Mouse (Mus musculus) liver, embryonic 15.5 days (tissue): ENCODE results near the gene Gldc. TPM values are rescaled to one million over a fixed set of nuclear protein-coding genes. Genes with fewer than 3 reads are reported as not detected.

Experiments used
- ATAC-seq: fragments of 200-750 bp; cut with Nextera tagmentation; 2 replicates; pipeline ENCODE4 v1.8.0; 2017; ENCODE audit warnings: moderate number of reproducible peaks, mild to moderate bottlenecking, moderate library complexity; ENCODE audit not compliant: insufficient read depth
- H3K27ac ChIP-seq: fragments of 300-500 bp; sonication (generic); replicated peaks from 2 replicates; pipeline ENCODE4 v1.5.1; 2015; ENCODE audit warnings: mild to moderate bottlenecking, inconsistent platforms
- H3K27me3 ChIP-seq: fragments of 300-500 bp; sonication (generic); 2 replicates; pipeline ENCODE4 v1.6.1; 2015; ENCODE audit warnings: mild to moderate bottlenecking, inconsistent platforms
- H3K36me3 ChIP-seq: fragments of 300-500 bp; sonication (generic); replicated peaks from 2 replicates; pipeline ENCODE4 v1.6.1; 2015; ENCODE audit warnings: moderate library complexity, mild to moderate bottlenecking, inconsistent platforms
- H3K4me1 ChIP-seq: fragments of 300-500 bp; sonication (generic); replicated peaks from 2 replicates; pipeline ENCODE4 v1.6.1; 2015; ENCODE audit warnings: inconsistent platforms
- H3K4me2 ChIP-seq: fragments of 300-500 bp; sonication (generic); 2 replicates; pipeline ENCODE4 v1.6.1; 2015; ENCODE audit warnings: moderate library complexity, mild to moderate bottlenecking, inconsistent platforms
- H3K4me3 ChIP-seq: fragments of 300-500 bp; sonication (generic); replicated peaks from 2 replicates; pipeline ENCODE4 v1.5.1; 2015; ENCODE audit warnings: mild to moderate bottlenecking, inconsistent platforms
- H3K9ac ChIP-seq: fragments of 300-500 bp; sonication (generic); 2 replicates; pipeline ENCODE4 v1.6.1; 2015; ENCODE audit warnings: moderate library complexity, mild to moderate bottlenecking, inconsistent platforms
- H3K9me3 ChIP-seq: fragments of 300-500 bp; sonication (generic); replicated peaks from 2 replicates; pipeline ENCODE4 v1.6.1; 2016; ENCODE audit warnings: inconsistent platforms
- WGBS: fragments of 180-500 bp; shearing (Covaris S2); methylation state at CpG from one replicate; pipeline ENCODE4 v1.1.7; 2015; ENCODE audit warnings: mixed read lengths; ENCODE audit not compliant: insufficient replicate concordance; 5-methylcytosine and 5-hydroxymethylcytosine counted together
- polyA plus RNA-seq: library from polyadenylated mRNA; unstranded; fragments of >200 nt; fragmentation: Nextera tagmentation; extraction: Ambion mirVana; gene quantifications from 2 replicates; pipeline ENCODE4 v1.2.1, GENCODE M21; 2015

Gene Gldc
- polyA plus RNA-seq, 1 experiment from 2014 or later, result 25.1 TPM

DNA sequence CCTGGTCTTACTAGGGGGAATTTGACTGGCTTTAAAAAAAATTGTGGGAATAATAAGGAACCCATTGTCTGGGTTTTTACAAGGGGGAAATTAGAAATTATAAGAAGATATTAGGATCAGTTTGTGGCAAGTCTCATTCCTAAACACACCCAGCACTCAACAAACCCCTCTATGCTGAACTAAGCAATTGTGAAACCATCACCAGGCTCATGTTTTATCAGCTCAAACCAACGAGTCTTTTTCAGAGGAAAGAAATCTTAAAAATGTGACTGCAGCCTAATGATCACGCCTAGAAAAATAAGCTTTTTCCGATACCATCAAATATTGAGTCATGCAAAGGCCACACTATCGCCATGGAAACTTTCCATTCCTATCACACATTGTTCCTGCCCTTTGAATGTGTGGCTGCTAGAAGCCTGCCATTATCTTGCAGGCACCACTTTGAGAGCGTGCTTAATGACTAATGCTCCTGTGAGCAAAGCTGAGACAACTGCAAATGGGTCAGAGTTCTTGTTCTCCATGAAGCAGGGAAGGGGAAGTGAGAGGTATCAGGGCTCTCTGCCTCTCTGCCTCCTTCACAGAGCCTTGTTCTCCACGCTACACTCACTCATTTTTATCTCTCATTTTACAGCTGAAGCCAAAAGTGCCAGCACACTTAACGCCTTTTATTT is 50.1 kb downstream of the Gldc start:
- WGBS, result 41% methylated on average over 7 of the region's 7 CpGs
- Histone ChIP-seq H3K4me3 (no peak overlapping the region), H3K27ac (no peak overlapping the region), H3K9me3 (no peaks in the 10 kb centered on the region), H3K9ac (no peak overlapping the region), H3K4me1 (no peaks in the 10 kb centered on the region), H3K27me3 (no peaks in the 10 kb centered on the region), H3K4me2 (no peak overlapping the region), H3K36me3 (0 out of 2 replicates have a peak, but pooled peaks cover 17% of the 10 kb centered on the region)
- no peak for ATAC-seq

DNA sequence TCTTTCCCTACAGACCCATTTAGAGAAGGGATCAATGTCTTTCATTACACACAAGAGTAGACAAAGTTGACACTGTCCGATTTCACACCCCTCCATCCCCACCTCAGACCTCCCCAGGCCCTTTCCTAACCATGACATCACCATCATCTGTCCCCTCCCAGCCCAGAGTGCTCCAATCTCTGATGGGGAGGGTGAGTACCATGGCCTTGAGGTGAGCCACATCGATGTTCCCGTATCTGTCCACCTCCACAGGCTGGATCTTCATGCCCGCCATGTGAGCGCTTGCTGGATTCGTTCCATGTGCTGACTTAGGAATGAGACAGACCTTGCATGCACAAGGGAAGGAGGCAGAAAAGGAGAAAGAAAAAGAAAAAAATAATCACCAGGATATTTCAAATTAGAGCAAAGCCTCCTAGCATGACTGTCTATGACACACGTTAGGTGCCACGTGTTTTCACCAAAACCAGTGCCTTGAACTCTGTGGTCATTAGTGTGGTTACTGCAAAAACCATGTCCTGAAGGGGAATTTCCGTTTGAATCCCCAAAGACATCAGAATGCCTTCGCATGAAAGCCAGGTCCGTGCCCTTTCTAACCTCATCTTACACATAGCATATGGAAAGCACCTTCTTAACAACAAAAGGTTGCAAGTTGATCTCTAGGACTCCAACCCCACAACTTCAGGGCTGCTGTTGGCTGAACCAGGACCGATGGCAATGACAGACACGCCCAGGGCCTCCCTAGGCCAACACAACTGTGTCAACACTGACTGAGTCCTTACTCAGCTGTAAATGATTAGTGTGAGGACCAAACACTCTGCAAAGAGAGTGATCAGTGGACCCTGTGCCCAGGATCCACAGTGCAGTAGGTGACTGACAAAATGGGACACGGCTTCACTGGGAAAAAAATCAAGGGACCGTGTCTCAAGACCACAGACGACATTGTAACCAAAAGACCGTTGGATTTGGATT is 56.6 kb downstream of the Gldc start:
- peak; percentile 87 for ATAC-seq
- Histone ChIP-seq H3K36me3 (0 out of 2 replicates have a peak, but pooled peaks cover 8% of the 10 kb centered on the region), H3K4me3 (no peak overlapping the region), H3K27me3 (no peaks in the 10 kb centered on the region), H3K9me3 (no peaks in the 10 kb centered on the region), H3K4me2 (no peak overlapping the region), H3K27ac (peak overlapping the region; percentile 76), H3K4me1 (peaks cover 9% of the 10 kb centered on the region; the same call in 1 of the 2 replicates), H3K9ac (no peak overlapping the region)
- WGBS, result 62% methylated on average over 17 of the region's 17 CpGs

DNA sequence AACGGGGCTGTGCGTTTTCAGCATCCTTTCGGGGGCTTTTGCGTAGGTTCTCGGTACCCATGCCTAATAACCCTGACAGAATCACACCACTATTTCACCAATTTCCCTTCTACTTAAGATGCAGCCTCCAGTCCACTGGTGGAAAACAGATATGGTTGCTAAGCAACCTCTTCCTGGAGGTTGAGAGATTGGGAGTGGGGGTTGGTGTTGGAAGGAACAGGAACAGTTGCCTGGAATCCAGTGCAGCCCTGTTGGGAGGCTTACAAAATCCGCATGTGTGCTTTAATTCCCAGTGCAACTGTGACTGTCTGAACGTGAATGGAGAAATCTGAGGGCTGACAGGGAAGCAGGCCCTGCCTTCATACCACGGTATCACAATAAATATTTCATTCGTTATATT is 57.5 kb downstream of the Gldc start:
- no peak for ATAC-seq
- Histone ChIP-seq H3K36me3 (0 out of 2 replicates have a peak, but pooled peaks cover 3% of the 10 kb centered on the region), H3K4me3 (no peak overlapping the region), H3K4me1 (peaks cover 9% of the 10 kb centered on the region; the same call in 1 of the 2 replicates), H3K4me2 (no peak overlapping the region), H3K27me3 (no peaks in the 10 kb centered on the region), H3K9ac (no peak overlapping the region), H3K9me3 (no peaks in the 10 kb centered on the region), H3K27ac (no peak overlapping the region)
- WGBS, result 56% methylated on average over 9 of the region's 9 CpGs

DNA sequence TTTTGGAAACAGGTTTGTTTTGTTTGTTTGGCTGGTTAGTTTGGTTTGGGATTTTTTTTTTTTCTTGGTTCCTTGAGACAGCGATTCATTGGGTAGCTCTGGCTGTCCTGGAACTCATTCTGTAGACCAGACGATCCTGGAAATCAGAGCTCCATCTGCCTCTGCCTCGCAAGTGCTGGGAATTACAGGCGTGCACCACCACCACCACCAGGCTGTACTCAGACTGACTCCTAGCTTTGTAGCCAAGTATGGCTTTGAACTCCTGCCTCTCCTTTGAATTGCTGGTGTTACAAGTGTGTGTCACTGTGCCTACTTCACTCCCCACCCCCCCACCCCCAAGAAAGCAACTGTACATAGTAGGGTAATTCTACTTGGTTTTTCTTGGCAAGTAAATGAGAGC is 58.0 kb downstream of the Gldc start:
- no peak overlapping the region for H3K4me3 ChIP-seq
- H3K9ac ChIP-seq, result no peak overlapping the region
- 54% methylated on average over 4 of the region's 4 CpGs for WGBS
- no peak for ATAC-seq
- 0 out of 2 replicates have a peak, but pooled peaks cover 3% of the 10 kb centered on the region for H3K36me3 ChIP-seq
- H3K27ac ChIP-seq, result no peak overlapping the region
- peaks cover 9% of the 10 kb centered on the region; the same call in 1 of the 2 replicates for H3K4me1 ChIP-seq
- H3K4me2 ChIP-seq, result no peak overlapping the region
- H3K9me3 ChIP-seq, result no peaks in the 10 kb centered on the region
- H3K27me3 ChIP-seq, result no peaks in the 10 kb centered on the region

DNA sequence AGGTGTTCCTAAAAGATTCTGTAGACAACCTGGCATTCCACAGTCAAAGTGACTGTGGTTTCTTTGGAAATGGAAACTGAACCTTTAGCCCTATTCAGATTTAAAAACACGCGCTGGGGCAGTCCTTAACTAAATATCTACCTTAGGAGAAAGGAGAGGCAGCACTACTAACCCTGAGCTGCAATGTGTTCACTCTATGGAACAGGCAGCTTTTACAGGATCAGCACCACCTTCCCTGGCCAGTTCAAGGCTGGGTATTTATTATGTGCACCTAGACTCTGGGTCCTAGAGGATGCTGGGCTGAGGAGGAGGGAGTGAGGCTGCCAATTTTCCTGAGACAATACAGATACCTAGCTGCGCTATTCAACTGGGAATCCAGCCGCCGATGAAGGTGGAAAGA is 59.6 kb downstream of the Gldc start:
- Histone ChIP-seq H3K27ac (no peak overlapping the region), H3K36me3 (no peaks in the 10 kb centered on the region), H3K4me2 (no peak overlapping the region), H3K9me3 (no peaks in the 10 kb centered on the region), H3K27me3 (no peaks in the 10 kb centered on the region), H3K4me3 (no peak overlapping the region), H3K9ac (no peak overlapping the region), H3K4me1 (peaks cover 9% of the 10 kb centered on the region; the same call in 1 of the 2 replicates)
- 76% methylated on average over 5 of the region's 5 CpGs for WGBS
- no peak for ATAC-seq

DNA sequence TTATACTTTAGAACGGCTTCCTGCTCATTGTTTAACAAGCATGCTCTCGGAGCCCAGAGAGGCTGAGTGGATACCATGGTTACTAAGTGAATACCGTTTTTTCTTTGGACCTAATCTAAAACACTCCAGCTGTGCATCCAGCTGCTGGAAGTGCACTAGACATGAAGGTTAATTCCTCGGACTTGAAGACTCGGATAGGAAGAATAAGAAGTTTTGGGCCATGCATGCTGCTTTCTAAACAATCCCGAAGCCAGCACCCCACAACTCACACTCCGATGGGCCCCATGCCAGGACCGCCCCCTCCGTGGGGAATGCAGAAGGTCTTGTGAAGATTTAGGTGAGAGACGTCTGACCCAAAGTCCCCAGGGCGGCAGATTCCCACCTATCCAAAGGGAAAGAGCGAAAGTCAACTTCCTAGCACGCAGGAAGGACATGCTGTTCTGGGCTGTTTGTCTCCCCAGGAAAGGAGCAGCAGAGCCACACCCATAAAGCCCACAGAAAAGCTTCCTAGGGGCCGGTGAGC is 60.2 kb downstream of the Gldc start:
- ATAC-seq, result no peak
- Histone ChIP-seq H3K4me1 (peaks cover 9% of the 10 kb centered on the region; the same call in 1 of the 2 replicates), H3K9me3 (no peaks in the 10 kb centered on the region), H3K4me3 (no peak overlapping the region), H3K36me3 (no peaks in the 10 kb centered on the region), H3K4me2 (no peak overlapping the region), H3K9ac (no peak overlapping the region), H3K27me3 (no peaks in the 10 kb centered on the region), H3K27ac (no peak overlapping the region)
- 62% methylated on average over 14 of the region's 14 CpGs for WGBS

DNA sequence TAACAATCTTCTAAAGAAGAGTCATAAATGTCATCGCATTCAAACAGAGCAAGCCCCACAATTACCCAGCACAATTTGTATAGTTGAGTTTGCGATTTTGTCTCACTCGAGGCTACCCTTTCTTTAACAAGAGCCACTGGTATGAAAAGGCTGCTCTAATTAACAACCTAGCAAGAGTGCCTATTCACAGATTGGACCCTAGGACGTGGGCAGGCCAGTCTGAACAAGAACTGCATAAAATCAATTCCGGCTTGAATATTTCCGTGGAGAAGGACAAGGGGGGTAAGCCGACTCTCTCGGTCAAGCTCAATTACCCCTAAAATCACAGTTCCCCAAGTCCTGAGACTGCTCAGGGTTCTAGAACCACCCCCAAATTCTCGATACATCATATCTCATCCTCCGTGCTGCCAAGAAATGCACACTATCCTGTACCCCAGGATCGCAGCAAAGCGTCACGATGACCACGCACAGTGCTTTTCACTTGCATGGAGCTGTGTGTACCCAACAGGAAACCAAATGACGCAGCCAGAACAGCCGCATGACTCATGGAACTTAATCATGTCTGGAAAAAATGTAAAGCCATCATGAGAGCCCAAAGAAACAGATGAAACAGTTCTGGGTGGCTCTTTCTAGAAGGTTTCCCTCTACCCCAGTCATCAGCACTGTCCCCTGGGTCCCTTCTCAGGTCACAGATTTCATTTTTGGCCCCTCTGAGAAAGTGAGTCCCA is 62.1 kb downstream of the Gldc start:
- ATAC-seq, result no peak
- no peak overlapping the region for H3K4me3 ChIP-seq
- H3K27me3 ChIP-seq, result no peaks in the 10 kb centered on the region
- H3K36me3 ChIP-seq, result no peaks in the 10 kb centered on the region
- H3K9ac ChIP-seq, result no peak overlapping the region
- H3K27ac ChIP-seq, result no peak overlapping the region
- no peak overlapping the region for H3K4me2 ChIP-seq
- H3K4me1 ChIP-seq, result no peaks in the 10 kb centered on the region
- no peaks in the 10 kb centered on the region for H3K9me3 ChIP-seq
- WGBS, result 73% methylated on average over 16 of the region's 16 CpGs

DNA sequence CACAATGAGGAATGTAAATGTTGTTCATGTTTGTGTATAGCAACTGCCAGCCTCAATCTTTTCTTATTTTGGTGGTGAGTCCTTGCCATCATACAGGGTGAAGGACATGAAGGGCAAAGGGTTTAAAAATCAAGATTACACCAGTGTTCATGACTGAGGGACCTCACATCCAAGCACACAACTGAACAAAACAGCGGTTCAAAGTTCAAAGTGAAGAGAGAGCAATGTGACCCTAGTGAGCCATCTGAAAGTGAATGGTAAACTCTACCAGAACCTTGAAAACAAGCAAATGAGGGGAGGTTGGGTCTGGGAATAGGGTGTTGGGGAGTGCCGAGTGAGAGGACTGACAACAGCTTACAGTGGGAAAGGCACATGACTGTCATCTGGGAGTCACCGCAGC is 63.8 kb downstream of the Gldc start:
- Histone ChIP-seq H3K9ac (no peak overlapping the region), H3K9me3 (no peaks in the 10 kb centered on the region), H3K27ac (0 out of 2 replicates have a peak overlapping the region, but pooled peaks have one; percentile 16), H3K4me2 (no peak overlapping the region), H3K36me3 (no peaks in the 10 kb centered on the region), H3K27me3 (no peaks in the 10 kb centered on the region), H3K4me3 (no peak overlapping the region), H3K4me1 (0 out of 2 replicates have a peak, but pooled peaks cover 5% of the 10 kb centered on the region)
- 0 out of 2 replicates have a peak, but pooled peaks have one; percentile 12 for ATAC-seq
- 84% methylated on average over 3 of the region's 3 CpGs for WGBS

DNA sequence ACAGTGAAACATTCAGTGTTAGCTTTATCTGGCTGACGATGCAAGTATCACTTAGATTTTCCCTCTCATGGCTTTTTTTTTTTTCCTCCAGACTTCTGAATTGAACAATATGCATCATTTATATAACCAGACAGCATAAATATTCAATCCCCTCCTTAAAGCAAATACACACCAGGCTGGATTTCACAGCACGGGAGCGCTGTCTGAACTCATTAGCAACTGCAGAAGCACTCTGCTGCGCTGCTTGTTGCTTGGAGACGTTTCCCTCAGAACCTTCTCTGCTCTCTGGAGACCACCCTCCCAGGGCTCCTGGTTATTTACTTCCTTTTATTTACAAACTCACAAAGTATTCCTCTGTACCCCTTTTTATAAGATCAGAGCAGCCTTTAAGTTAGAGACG is 66.1 kb downstream of the Gldc start:
- Histone ChIP-seq H3K9me3 (no peaks in the 10 kb centered on the region), H3K4me1 (0 out of 2 replicates have a peak, but pooled peaks cover 5% of the 10 kb centered on the region), H3K4me3 (no peak overlapping the region), H3K36me3 (0 out of 2 replicates have a peak, but pooled peaks cover 3% of the 10 kb centered on the region), H3K27ac (no peak overlapping the region), H3K4me2 (no peak overlapping the region), H3K9ac (no peak overlapping the region), H3K27me3 (no peaks in the 10 kb centered on the region)
- WGBS, result 79% methylated on average over 6 of the region's 6 CpGs
- ATAC-seq, result no peak

DNA sequence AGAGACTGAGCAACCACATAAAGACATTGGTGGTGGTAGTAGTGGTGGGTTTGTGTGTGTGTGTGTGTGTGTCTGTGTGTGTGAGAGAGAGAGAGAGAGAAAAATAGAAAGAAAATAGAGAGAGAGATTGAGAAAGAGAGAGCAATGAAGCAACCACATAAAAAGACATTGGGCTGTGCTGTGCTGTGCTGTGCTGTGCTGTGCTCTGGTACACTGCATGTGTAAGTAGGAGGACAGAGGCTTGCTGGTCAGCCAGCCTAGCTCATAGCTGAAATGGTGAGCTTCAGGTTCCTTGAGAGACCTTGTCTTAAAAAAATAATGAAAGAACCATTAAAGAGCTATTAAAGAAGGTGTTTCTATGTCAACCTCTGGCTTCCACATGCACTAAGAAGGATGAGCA is 66.6 kb downstream of the Gldc start:
- Histone ChIP-seq H3K9me3 (no peaks in the 10 kb centered on the region), H3K4me1 (0 out of 2 replicates have a peak, but pooled peaks cover 5% of the 10 kb centered on the region), H3K36me3 (0 out of 2 replicates have a peak, but pooled peaks cover 3% of the 10 kb centered on the region), H3K4me3 (no peak overlapping the region), H3K4me2 (no peak overlapping the region), H3K9ac (no peak overlapping the region), H3K27ac (no peak overlapping the region), H3K27me3 (no peaks in the 10 kb centered on the region)
- ATAC-seq, result no peak
